Comparison of ENCODE assay signal across 20 mouse cellular contexts in the genomic region with DNA sequence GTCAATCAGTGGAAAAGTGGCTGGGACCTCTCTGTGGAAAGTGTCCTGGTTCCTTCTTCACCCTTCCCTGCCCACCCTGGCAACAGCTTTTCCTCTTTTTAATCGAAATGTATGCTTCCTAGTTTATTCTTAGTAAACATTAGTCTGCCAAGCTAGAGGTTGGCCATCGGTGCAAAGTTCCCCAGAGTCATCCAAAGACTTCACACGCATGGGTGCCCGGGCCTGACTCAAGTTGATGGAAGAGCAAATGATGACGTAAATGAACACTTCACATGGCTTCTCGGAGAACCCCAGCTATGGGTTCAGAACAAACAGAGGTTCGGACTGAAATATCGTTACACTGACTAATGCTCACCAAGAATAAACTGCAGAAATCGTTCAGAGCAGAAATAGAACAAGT. TPM values are rescaled to one million over a fixed set of nuclear protein-coding genes. Genes with fewer than 3 reads are reported as not detected.
DNase-seq lines count a peak whose midpoint lies in the region; ATAC-seq and TF ChIP-seq lines count a peak whose summit lies in the region.
"Had no signal": no experiment of that assay in that cellular context is flagged by ENCODE, and none has a peak within 500 bp of the region (broad histone marks: within the 10 kb centered on the region; RNA-seq: fewer than 3 reads in every experiment).

No protein-coding gene starts in this region.

- no peak for TF ChIP-seq CTCF in liver, adult 2 months (IDR thresholded peaks at IDR 0.05; ENCODE audit: low read depth, low read length)

- no peaks in the 10 kb centered on the region for H3K27me3 ChIP-seq in liver, adult 2 months (ENCODE audit: control insufficient read depth, insufficient read depth, low read length)
- H3K27me3 ChIP-seq: embryonic facial prominence, embryonic 12.5 days; forebrain, embryonic 15.5 days; hindbrain, embryonic 13.5 days had no signal

- H3K36me3 ChIP-seq in liver, adult 2 months (ENCODE audit: control insufficient read depth, insufficient read depth, low read length) = no peaks in the 10 kb centered on the region
- H3K36me3 ChIP-seq: embryonic facial prominence, embryonic 12.5 days; forebrain, embryonic 15.5 days; heart, embryonic 13.5 days; hindbrain, embryonic 13.5 days had no signal

- no peak overlapping the region for H3K4me3 ChIP-seq in liver, adult 2 months (ENCODE audit: insufficient read depth, low read depth, low read length)
- H3K4me3 ChIP-seq: embryonic facial prominence, embryonic 12.5 days; forebrain, embryonic 15.5 days; heart, embryonic 13.5 days; hindbrain, embryonic 13.5 days had no signal

- ATAC-seq in megakaryocyte progenitor cell, adult 5-6 weeks (replicated peaks; ENCODE audit: poor library complexity) = no peak
- ATAC-seq: forebrain, embryonic 15.5 days had no signal

- 67% methylated on average over 9 of the region's 9 CpGs for WGBS in liver, adult 2 months

- peak; percentile 40 for DNase-seq in liver, adult 2 months (ENCODE audit: extremely low read depth, low read depth, low spot score)
- no peak for DNase-seq in liver
- DNase-seq in kidney, adult 9 months = peak; percentile 81
- peak; percentile 54 for DNase-seq in kidney, postnatal 14 days
- DNase-seq in T-cell, adult 2 months (ENCODE audit: low spot score) = no peak
- no peak for DNase-seq in neural tube, embryonic 10.5 days (ENCODE audit: extremely low spot score, low spot score)
- DNase-seq: adrenal gland, adult 8-10 months; adrenal gland, postnatal 36 days; cerebellum, adult 11 months; cerebellum, adult 8-10 months; cerebellum, postnatal 14 days; gastrocnemius, postnatal 36 days; heart, adult 11 months; heart, postnatal 36 days had no signal

- no peak for TF ChIP-seq POLR2A in liver, adult 2 months (IDR thresholded peaks at IDR 0.05; ENCODE audit: extremely low read depth, insufficient read depth, low read length)

- H3K4me1 ChIP-seq in liver, adult 2 months (ENCODE audit: control insufficient read depth, insufficient read depth, low read length) = peaks cover 10% of the 10 kb centered on the region
- H3K4me1 ChIP-seq: embryonic facial prominence, embryonic 12.5 days; forebrain, embryonic 15.5 days; hindbrain, embryonic 13.5 days had no signal

- H3K9ac ChIP-seq in liver, adult 2 months (ENCODE audit: low read depth, low read length) = no peak overlapping the region
- H3K9ac ChIP-seq: embryonic facial prominence, embryonic 12.5 days; forebrain, embryonic 15.5 days; heart, embryonic 13.5 days; hindbrain, embryonic 13.5 days had no signal

- H3K27ac ChIP-seq in liver, adult 2 months (replicated peaks; ENCODE audit: insufficient read depth, low read depth, low read length) = no peak overlapping the region
- H3K27ac ChIP-seq: embryonic facial prominence, embryonic 12.5 days; forebrain, embryonic 15.5 days; heart, embryonic 13.5 days; hindbrain, embryonic 13.5 days had no signal

- no peaks in the 10 kb centered on the region for H3K79me2 ChIP-seq in liver, adult 2 months (ENCODE audit: control insufficient read depth, insufficient read depth, low read length)

RNA-seq across cellular contexts. Expression of gene Lgi2, which starts 24.4 kb away (rescaled TPM):
- total RNA-seq in liver, adult 2 months (2014; rRNA removed) = 0.18 and 0.20 TPM in 2 replicates
- polyA plus RNA-seq in liver, adult 2 months (2012; rRNA removed) = 0.04 and 0.06 TPM in 2 replicates
- not detected in 2 replicates for total RNA-seq in megakaryocyte progenitor cell, adult 5-6 weeks (2015)
- total RNA-seq in megakaryocyte progenitor cell, adult 5-6 weeks (2017) = 0.04 TPM in 1 of 2 replicates, not detected in the other
- total RNA-seq: CH12.LX had no signal

Comparison
In these comparisons a context has a peak if more than half of its experiments do, and no peak if none do; other contexts are left out.
1. DNase-seq: peak in liver, adult 2 months (single experiment), kidney, adult 9 months (single experiment) and kidney, postnatal 14 days (single experiment); none in liver (single experiment), T-cell, adult 2 months (single experiment) and neural tube, embryonic 10.5 days (single experiment).